Mouse (Mus musculus): ENCODE data around the gene Arhgef12.

GRCm38 (mm10) chr9:42995298-42995697, 111.7 kb downstream of the Arhgef12 start:
- TF ChIP-seq TAL1 (conservative IDR thresholded peaks at IDR 0.05; ENCODE audit: low read depth, low read length) (no peak), CTCF (IDR thresholded peaks at IDR 0.05; ENCODE audit: low read depth, low read length) (no peak), GATA1 (IDR thresholded peaks at IDR 0.05; ENCODE audit: borderline replicate concordance, low read length) (no peak)

Data from G1E (cell line).